Mouse (Mus musculus) limb, embryonic 10.5 days (tissue): Measurements from ENCODE around the gene Commd9. TPM values are rescaled to one million over a fixed set of nuclear protein-coding genes. Genes with fewer than 3 reads are reported as not detected.

Source experiments
- DNase-seq: peaks from one replicate; pipeline ENCODE4 v3.0.0-alpha.2; 2017; ENCODE audit warnings: low spot score
- H3K27ac ChIP-seq: fragments of 300-500 bp; sonication (generic); 2 replicates; pipeline ENCODE4 v1.5.1; 2016; ENCODE audit warnings: mild to moderate bottlenecking
- H3K27me3 ChIP-seq: fragments of 300-500 bp; sonication (generic); 2 replicates; pipeline ENCODE4 v1.6.1; 2016; ENCODE audit warnings: low read depth, mild to moderate bottlenecking; ENCODE audit not compliant: poor library complexity, severe bottlenecking
- H3K36me3 ChIP-seq: fragments of 300-500 bp; sonication (generic); 2 replicates; pipeline ENCODE4 v1.6.1; 2016; ENCODE audit warnings: mild to moderate bottlenecking, moderate library complexity
- H3K4me1 ChIP-seq: fragments of 300-500 bp; sonication (generic); 2 replicates; pipeline ENCODE4 v1.6.1; 2016
- H3K4me3 ChIP-seq: fragments of 300-500 bp; sonication (generic); 2 replicates; pipeline ENCODE4 v1.5.1; 2016; ENCODE audit warnings: mild to moderate bottlenecking, moderate library complexity
- H3K9me3 ChIP-seq: fragments of 300-500 bp; sonication (generic); replicated peaks from 2 replicates; pipeline ENCODE4 v1.6.1; 2016; ENCODE audit warnings: mild to moderate bottlenecking
- WGBS: fragments of 180-500 bp; shearing (Covaris S2); methylation state at CpG from one replicate; pipeline ENCODE4 v1.1.7; 2016; 5-methylcytosine and 5-hydroxymethylcytosine counted together
- polyA plus RNA-seq: library from polyadenylated mRNA; unstranded; fragments of >200 nt; fragmentation: Nextera tagmentation; extraction: Ambion mirVana; gene quantifications from 2 replicates; pipeline ENCODE4 v1.2.1, GENCODE M21; 2016

The Commd9 gene
- polyA plus RNA-seq, 1 experiment from 2014 or later: 60.7 TPM

DNA sequence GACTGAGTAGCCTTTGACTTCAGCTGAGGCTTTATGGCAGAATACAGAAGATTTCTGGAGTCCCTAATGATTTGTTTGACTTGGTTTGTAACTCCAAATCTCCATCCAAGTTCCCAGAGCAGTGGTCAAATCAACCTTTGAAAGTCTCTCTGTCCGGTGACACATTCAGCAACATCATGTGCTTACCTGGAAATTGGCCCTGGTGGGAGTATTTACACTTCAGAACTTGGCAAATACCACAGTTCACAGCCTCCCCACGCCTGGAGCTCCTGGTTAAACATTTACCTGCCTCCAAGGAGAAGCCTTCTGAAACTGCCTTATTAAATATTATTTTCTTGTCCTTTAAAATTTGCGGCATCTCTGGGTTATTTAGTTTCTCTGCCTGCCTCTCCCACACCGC, 37.1 kb downstream of the Commd9 start:
- H3K9me3 ChIP-seq: no peaks in the 10 kb centered on the region
- DNase-seq: no peak
- WGBS: 85% methylated on average over 4 of the region's 4 CpGs
- no peak overlapping the region for H3K4me3 ChIP-seq
- no peaks in the 10 kb centered on the region for H3K36me3 ChIP-seq
- peaks cover 4% of the 10 kb centered on the region for H3K4me1 ChIP-seq
- no peak overlapping the region for H3K27ac ChIP-seq
- no peaks in the 10 kb centered on the region for H3K27me3 ChIP-seq

- no peak for DNase-seq
- H3K4me1 ChIP-seq: no peaks in the 10 kb centered on the region
- H3K36me3 ChIP-seq: no peaks in the 10 kb centered on the region
- H3K27ac ChIP-seq: no peak overlapping the region
- no peak overlapping the region for H3K4me3 ChIP-seq
- 93% methylated on average over 3 of the region's 3 CpGs for WGBS
- no peaks in the 10 kb centered on the region for H3K9me3 ChIP-seq
- no peaks in the 10 kb centered on the region for H3K27me3 ChIP-seq
These were observed 39.1 kb downstream of the Commd9 start for GRCm38 (mm10) chr2:101925183-101925582.

DNA sequence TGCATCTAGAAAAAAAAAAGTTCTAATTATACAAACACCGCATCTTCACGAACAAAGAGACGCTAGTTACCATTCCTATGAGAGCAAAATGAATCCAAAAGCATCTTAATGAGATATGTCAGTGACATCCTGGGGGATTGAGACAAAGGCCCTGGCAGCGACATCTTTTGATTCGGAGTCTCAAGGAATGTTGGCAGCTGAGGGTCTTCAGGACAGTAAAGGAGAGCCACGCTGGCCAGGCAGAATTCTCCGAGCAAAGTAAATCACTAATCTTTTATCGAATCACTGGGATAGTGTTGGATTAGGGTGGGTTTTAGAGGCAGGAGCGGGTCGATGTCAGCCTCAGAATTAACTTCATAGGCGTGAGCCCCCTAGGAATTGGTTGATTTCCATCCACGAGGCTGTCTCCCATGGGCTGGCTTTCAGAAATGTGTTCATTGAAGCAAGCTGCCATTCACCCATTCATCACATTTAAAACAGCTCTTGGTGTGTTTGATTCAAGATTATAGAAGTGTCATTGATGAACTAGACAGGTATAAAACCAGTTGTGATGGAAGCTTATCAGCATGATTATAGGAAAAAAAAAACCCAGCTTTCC, 39.6 kb downstream of the Commd9 start:
- Histone ChIP-seq H3K27me3 (no peaks in the 10 kb centered on the region), H3K36me3 (no peaks in the 10 kb centered on the region), H3K27ac (no peak overlapping the region), H3K4me3 (no peak overlapping the region), H3K4me1 (no peaks in the 10 kb centered on the region), H3K9me3 (no peaks in the 10 kb centered on the region)
- 90% methylated on average over 12 of the region's 12 CpGs for WGBS
- DNase-seq: no peak

GRCm38 (mm10) chr2:101932169-101932936, 46.3 kb downstream of the Commd9 start:
- Histone ChIP-seq H3K36me3 (no peaks in the 10 kb centered on the region), H3K9me3 (no peaks in the 10 kb centered on the region), H3K27me3 (no peaks in the 10 kb centered on the region), H3K4me3 (no peak overlapping the region), H3K27ac (no peak overlapping the region), H3K4me1 (no peaks in the 10 kb centered on the region)
- 89% methylated on average over 14 of the region's 14 CpGs for WGBS
- DNase-seq: no peak

- no peaks in the 10 kb centered on the region for H3K9me3 ChIP-seq
- no peak for DNase-seq
- H3K36me3 ChIP-seq: no peaks in the 10 kb centered on the region
- 82% methylated on average over 3 of the region's 3 CpGs for WGBS
- H3K27me3 ChIP-seq: no peaks in the 10 kb centered on the region
- H3K4me3 ChIP-seq: no peak overlapping the region
- H3K27ac ChIP-seq: no peak overlapping the region
- H3K4me1 ChIP-seq: no peaks in the 10 kb centered on the region
These were observed 47.3 kb downstream of the Commd9 start for GRCm38 (mm10) chr2:101933301-101933700.

DNA sequence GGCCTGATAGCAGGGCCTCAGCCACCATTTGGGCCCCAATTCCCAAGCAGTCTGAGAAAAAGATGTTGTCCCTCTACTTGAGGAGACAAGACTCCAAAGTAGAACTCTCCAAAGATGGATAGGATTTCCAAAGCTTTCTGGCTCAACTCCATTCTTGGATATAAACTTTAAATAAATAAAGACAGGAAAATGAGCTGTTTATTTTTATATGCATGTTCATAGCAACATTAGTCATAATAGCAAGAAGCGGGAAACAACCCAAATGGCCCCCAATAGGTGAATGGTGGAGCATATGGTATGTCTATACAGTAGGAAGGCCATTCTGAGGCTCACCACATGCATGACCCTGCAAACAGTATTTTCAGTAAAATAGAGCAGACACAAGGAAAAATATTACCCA, 49.0 kb downstream of the Commd9 start:
- DNase-seq: no peak
- Histone ChIP-seq H3K27ac (no peak overlapping the region), H3K27me3 (no peaks in the 10 kb centered on the region), H3K36me3 (no peaks in the 10 kb centered on the region), H3K4me3 (no peak overlapping the region), H3K9me3 (no peaks in the 10 kb centered on the region), H3K4me1 (no peaks in the 10 kb centered on the region)
- 92% methylated on average over 1 of the region's 1 CpGs for WGBS

DNA sequence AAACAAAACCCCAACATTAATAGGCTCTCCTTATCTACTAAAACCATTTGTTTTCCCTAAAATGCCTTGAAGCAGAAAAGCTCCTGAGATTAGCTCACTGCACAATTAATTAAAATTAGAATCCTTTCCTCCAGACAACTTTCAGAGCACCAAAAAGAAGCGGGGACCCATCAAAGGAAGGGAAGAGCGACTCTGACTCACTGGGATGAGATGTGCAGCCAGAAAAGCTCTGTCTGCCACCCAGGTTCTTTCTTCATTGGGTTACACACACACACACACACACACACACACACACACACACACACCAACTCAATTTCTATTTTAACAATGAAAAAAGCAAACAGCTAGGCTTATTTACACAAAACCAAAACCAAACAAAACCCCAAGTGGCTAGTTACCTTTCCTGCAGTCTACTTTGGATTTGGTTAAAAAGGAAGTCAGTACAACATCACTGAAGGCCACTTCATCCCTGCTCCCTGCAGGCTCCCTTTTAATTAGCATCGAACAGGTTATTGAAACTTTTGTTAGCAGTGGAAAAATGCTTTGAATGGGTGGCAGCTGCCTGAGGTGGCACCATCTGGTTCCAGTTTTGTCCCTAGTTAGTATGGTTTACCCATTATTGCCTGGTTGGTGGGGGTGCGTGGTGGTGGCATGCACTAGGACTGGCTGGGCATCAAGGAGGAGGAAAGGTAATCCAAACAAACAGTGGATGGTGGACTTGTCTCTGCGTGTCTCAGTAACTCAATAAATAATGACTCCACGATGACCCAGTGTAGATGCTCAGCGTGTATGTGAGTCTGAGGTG, 64.9 kb downstream of the Commd9 start:
- no peak for DNase-seq
- no peak overlapping the region for H3K4me3 ChIP-seq
- 73% methylated on average over 7 of the region's 7 CpGs for whole genome bisulfite sequencing
- no peaks in the 10 kb centered on the region for H3K27me3 ChIP-seq
- H3K36me3 ChIP-seq: peaks cover 41% of the 10 kb centered on the region
- peaks cover 18% of the 10 kb centered on the region for H3K4me1 ChIP-seq
- peak overlapping the region; percentile 63; the same call in 1 of the 2 replicates for H3K27ac ChIP-seq
- H3K9me3 ChIP-seq: no peaks in the 10 kb centered on the region

Other genes starting within 250 kb of the Commd9 start
- 0.08 and 0.58 TPM in 2 replicates for gene Rag1, start 236.7 kb upstream of the Commd9 start, polyA plus RNA-seq
- gene B230118H07Rik, start 236.7 kb upstream of the Commd9 start, polyA plus RNA-seq: 46.8 and 54.4 TPM in 2 replicates
- gene Traf6, start 207.8 kb upstream of the Commd9 start, polyA plus RNA-seq: 14.6 and 16.1 TPM in 2 replicates
- 19.5 and 22.4 TPM in 2 replicates for gene Prr5l, start 3.2 kb upstream of the Commd9 start, polyA plus RNA-seq